Mouse (Mus musculus): ENCODE results near the gene Vmn1r69. TPM values are rescaled to one million over a fixed set of nuclear protein-coding genes. Genes with fewer than 3 reads are reported as not detected.

The Vmn1r69 gene
- total RNA-seq (2023), result not detected

DNA sequence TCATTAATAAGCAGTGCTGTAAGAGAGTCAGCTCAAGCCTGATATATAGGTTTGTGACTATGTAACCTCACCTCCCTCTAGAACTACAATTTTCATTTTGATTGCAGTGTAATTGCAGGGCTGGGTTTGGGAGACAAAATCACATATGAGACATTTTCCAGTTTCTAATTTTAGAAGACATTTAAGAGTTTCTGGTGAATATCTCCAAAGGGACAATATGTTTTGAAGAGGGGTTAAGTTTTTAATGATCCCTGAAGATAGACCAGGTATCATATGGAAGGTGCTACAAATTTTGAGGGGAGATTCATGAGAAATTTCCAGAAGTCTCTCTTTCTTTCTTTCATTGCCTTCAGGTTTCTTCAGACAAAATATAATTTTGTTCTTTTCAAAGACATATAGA is at the start of gene Vmn1r69:
Gene Vmn1r69 (minus strand): TSS at position 101 of the 400 bp plus-strand sequence.

DNA sequence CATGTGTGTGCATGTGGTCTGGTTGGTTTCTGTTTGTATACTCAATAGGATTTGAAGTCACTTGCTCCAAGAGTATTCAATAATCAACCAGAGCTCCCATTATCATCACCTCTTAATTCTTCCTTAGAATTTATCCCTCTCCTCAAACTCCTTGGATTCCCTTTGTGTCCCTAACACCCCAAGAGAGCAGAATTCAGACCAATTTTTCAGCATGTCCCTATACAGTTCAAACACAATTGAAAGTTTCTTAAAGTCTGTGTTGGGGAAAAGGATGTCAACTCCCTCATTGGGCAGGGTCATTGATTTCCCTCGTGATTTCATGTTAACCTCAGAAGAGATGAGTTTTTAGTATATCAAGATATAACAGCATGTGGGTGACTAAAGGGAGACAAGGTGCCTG is 17.8 kb upstream of the Vmn1r69 start, which contains the start of gene Vmn1r70:
Gene Vmn1r70 (plus strand): TSS at position 301 of the 400 bp plus-strand sequence.

DNA sequence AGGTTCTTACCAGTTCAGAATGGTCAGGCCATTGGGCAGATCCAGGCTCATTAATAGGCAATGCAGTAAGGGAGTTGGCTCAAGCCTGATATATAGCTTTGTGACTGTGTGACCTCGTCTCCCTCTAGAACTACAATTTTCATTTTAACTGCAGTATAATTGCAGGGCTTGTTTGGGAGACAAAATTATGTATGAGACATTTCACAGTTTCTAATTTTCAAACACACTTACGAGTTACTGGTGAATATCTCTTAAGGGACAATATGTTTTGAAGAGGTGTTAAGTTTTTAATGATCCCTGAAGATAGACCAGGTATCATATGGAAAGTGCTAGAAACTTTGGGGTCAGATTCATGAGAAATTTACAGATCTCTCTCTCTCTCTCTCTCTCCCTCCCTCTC is 55.1 kb downstream of the Vmn1r69 start, which contains the start of gene Vmn1r68:
Gene Vmn1r68 (minus strand): TSS at position 101 of the 400 bp plus-strand sequence.

Other genes starting within 250 kb of the Vmn1r69 start
- not detected for gene Vmn1r67, start 170.3 kb downstream of the Vmn1r69 start, total RNA-seq (2023)
- 1 to 10 TPM in 1 of 2 experiments, under 1 TPM in 1; 0.47 to 1.4 TPM for gene Zik1, start 118.3 kb downstream of the Vmn1r69 start, total RNA-seq (2023)
- gene Vmn1r68, start 55.2 kb downstream of the Vmn1r69 start, total RNA-seq (2023), result not detected
- gene Vmn1r70, start 17.9 kb upstream of the Vmn1r69 start, total RNA-seq (2023), result not detected
- gene Nlrp4b, start 74.1 kb upstream of the Vmn1r69 start, total RNA-seq (2023), result not detected
- gene Vmn1r71, start 140.7 kb upstream of the Vmn1r69 start, total RNA-seq (2023), result not detected

Data from B cell, adult 67 days (primary cell).